Mouse (Mus musculus): ENCODE measurements around the gene Ovol2. TPM values are rescaled to one million over a fixed set of nuclear protein-coding genes. Genes with fewer than 3 reads are reported as not detected.

Ovol2 gene
- total and polyA plus RNA-seq, 3 experiments, result 0.14 TPM; not detected in 2

GRCm38 (mm10) chr2:144371566-144371965 lies 39.6 kb upstream of the Ovol2 start:
- Histone ChIP-seq H3K4me1 (ENCODE audit: control insufficient read depth, insufficient read depth, low read length) (peaks cover 7% of the 10 kb centered on the region), H3K79me2 (replicated peaks; ENCODE audit: control insufficient read depth, insufficient read depth, low read length) (peaks cover 3% of the 10 kb centered on the region), H3K36me3 (ENCODE audit: control insufficient read depth, insufficient read depth, low read length) (peaks cover 12% of the 10 kb centered on the region), H3K9ac (ENCODE audit: low read depth, low read length) (no peak overlapping the region), H3K4me3 (no peak overlapping the region), H3K27me3 (ENCODE audit: control insufficient read depth, insufficient read depth, low read length) (no peaks in the 10 kb centered on the region), H3K27ac (no peak overlapping the region)
- intact Hi-C loops (cut with DNase I), result no loop called here
- no peak for TF ChIP-seq POLR2A (IDR thresholded peaks at IDR 0.05; ENCODE audit: insufficient read depth, low read depth, low read length)
- TF ChIP-seq CTCF (IDR thresholded peaks at IDR 0.05), result no peak
- no peak for TF ChIP-seq EP300 (IDR thresholded peaks at IDR 0.05; ENCODE audit: insufficient read depth, low read depth, low read length)
- DNase-seq, result no peak
- 80% methylated on average over 4 of the region's 4 CpGs for WGBS

GRCm38 (mm10) chr2:144369511-144369910 lies 37.6 kb upstream of the Ovol2 start:
- no peak for DNase-seq

GRCm38 (mm10) chr2:144369020-144369421 lies 37.1 kb upstream of the Ovol2 start:
- intact Hi-C loops (cut with DNase I), result loop anchor here (2.0 to 10.0 kb wide), 4 partner anchors 88 to 186 kb away; partner anchors contain the start of genes Dzank1, Mgme1, Polr3f and Rbbp9
- Histone ChIP-seq H3K4me1 (ENCODE audit: control insufficient read depth, insufficient read depth, low read length) (peaks cover 7% of the 10 kb centered on the region), H3K9ac (ENCODE audit: low read depth, low read length) (peak overlapping the region; percentile 96), H3K36me3 (ENCODE audit: control insufficient read depth, insufficient read depth, low read length) (peaks cover 11% of the 10 kb centered on the region), H3K27ac (peak overlapping the region; percentile 89), H3K4me3 (peak overlapping the region; percentile 79), H3K79me2 (replicated peaks; ENCODE audit: control insufficient read depth, insufficient read depth, low read length) (peaks cover 3% of the 10 kb centered on the region), H3K27me3 (ENCODE audit: control insufficient read depth, insufficient read depth, low read length) (no peaks in the 10 kb centered on the region)
- WGBS, result under 1% methylated on average over 43 of the region's 43 CpGs
- no peak for DNase-seq
- TF ChIP-seq EP300 (IDR thresholded peaks at IDR 0.05; ENCODE audit: insufficient read depth, low read depth, low read length), result 0 out of 2 replicates have a peak, but pooled peaks have one; percentile 17
- TF ChIP-seq POLR2A (IDR thresholded peaks at IDR 0.05; ENCODE audit: insufficient read depth, low read depth, low read length), result no peak; the same call in 1 of the 2 replicates

More at GRCm38 (mm10) chr2:144369511-144369910, 37.6 kb upstream of the Ovol2 start:
- peaks cover 11% of the 10 kb centered on the region for H3K36me3 ChIP-seq (ENCODE audit: control insufficient read depth, insufficient read depth, low read length)
- H3K27ac ChIP-seq, result peak overlapping the region; percentile 89
- intact Hi-C loops (cut with DNase I), result loop anchor here (2.0 to 10.0 kb wide), 4 partner anchors 88 to 185 kb away; partner anchors contain the start of genes Dzank1, Mgme1, Polr3f and Rbbp9
- H3K4me1 ChIP-seq (ENCODE audit: control insufficient read depth, insufficient read depth, low read length), result peaks cover 7% of the 10 kb centered on the region
- peak overlapping the region; percentile 96 for H3K9ac ChIP-seq (ENCODE audit: low read depth, low read length)
- H3K4me3 ChIP-seq, result peak overlapping the region; percentile 79
- peaks cover 3% of the 10 kb centered on the region for H3K79me2 ChIP-seq (replicated peaks; ENCODE audit: control insufficient read depth, insufficient read depth, low read length)
- H3K27me3 ChIP-seq (ENCODE audit: control insufficient read depth, insufficient read depth, low read length), result no peaks in the 10 kb centered on the region
- TF ChIP-seq EP300 (IDR thresholded peaks at IDR 0.05; ENCODE audit: insufficient read depth, low read depth, low read length) (no peak), CTCF (IDR thresholded peaks at IDR 0.05) (no peak), POLR2A (IDR thresholded peaks at IDR 0.05; ENCODE audit: insufficient read depth, low read depth, low read length) (no peak)
- 1% methylated on average over 12 of the region's 12 CpGs for WGBS

DNA sequence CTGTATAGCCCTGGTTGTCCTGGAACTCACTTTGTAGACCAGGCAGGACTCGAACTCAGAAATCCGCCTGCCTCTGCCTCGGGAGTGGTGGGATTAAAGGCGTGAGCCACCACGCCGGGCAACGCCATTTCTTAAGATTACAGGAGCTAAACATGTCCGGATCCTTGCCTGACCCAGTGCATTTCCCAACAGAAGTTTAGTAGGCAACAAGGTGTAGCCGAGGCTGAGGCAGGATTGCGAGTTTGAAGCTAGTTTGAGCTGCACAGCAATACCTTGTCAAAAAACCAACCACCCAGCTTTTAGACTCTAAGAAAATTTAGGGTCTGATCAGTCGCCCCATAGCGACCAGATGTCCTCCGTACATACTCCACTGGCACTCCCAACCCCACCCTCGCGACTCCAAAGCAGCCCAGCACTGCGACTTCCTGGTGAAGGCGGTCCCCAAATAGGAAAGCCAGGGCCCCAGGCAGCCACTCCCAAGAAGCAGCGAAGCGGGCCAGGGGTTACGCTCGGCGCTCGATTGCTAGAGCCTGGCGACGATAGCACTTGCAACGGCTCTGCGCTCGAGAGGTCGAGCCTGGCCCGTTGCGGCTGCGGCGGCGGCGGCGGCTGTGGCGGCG lies 36.6 kb upstream of the Ovol2 start, which contains the start of the genes Kat14 and Pet117:
Gene Kat14, plus strand, starts transcription at position 584 of the 620 bp plus-strand sequence.
Gene Pet117, plus strand, starts transcription at position 597 of the 620 bp plus-strand sequence.
- peak; percentile 97 to 98 for DNase-seq
- 5% methylated on average over 38 of the region's 38 CpGs for WGBS
- H3K9ac ChIP-seq (ENCODE audit: low read depth, low read length), result peak within 1 kb of the TSS; percentile 96
- no peak for TF ChIP-seq CTCF (IDR thresholded peaks at IDR 0.05)
- TF ChIP-seq POLR2A (IDR thresholded peaks at IDR 0.05; ENCODE audit: insufficient read depth, low read depth, low read length), result peak; percentile 92
- TF ChIP-seq EP300 (IDR thresholded peaks at IDR 0.05; ENCODE audit: insufficient read depth, low read depth, low read length), result peak; percentile 53; the same call in 1 of the 2 replicates
- H3K79me2 ChIP-seq (replicated peaks; ENCODE audit: control insufficient read depth, insufficient read depth, low read length), result peaks cover 3% of the 10 kb centered on the region
- intact Hi-C loops (cut with DNase I), result loop anchor here (1.0 to 10.0 kb wide), 5 partner anchors 89 to 453 kb away; partner anchors contain the start of genes Dstn, Dzank1, Mgme1 and Polr3f
- H3K4me1 ChIP-seq (ENCODE audit: control insufficient read depth, insufficient read depth, low read length), result peaks cover 7% of the 10 kb centered on the region
- no peaks in the 10 kb centered on the region for H3K27me3 ChIP-seq (ENCODE audit: control insufficient read depth, insufficient read depth, low read length)
- H3K4me3 ChIP-seq, result peak within 1 kb of the TSS; percentile 79
- H3K36me3 ChIP-seq (ENCODE audit: control insufficient read depth, insufficient read depth, low read length), result peaks cover 11% of the 10 kb centered on the region
- H3K27ac ChIP-seq, result peak within 1 kb of the TSS; percentile 89

DNA sequence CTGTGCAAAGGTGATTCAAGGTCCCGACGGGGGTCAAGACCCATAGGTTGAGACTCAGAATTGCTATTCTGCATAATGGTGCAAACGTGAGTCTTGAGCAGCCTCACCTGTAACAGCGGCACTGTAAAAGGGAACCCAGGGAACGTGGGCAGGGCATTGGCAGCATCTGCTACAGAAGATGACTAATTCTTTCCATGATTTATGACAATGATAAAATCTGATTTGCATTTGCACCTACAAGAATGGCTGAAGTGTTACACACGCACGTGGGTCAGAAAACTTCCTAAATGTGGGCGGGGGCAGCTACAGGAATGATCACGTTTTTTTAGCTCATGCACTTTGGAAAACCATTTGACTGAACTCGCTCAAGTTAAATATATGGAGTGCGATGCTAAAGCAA lies 20.9 kb upstream of the Ovol2 start:
- no peaks in the 10 kb centered on the region for H3K4me1 ChIP-seq (ENCODE audit: control insufficient read depth, insufficient read depth, low read length)
- WGBS, result 85% methylated on average over 11 of the region's 11 CpGs
- intact Hi-C loops (cut with DNase I), result no loop called here
- DNase-seq, result no peak
- no peaks in the 10 kb centered on the region for H3K79me2 ChIP-seq (replicated peaks; ENCODE audit: control insufficient read depth, insufficient read depth, low read length)
- H3K4me3 ChIP-seq, result no peak overlapping the region
- no peaks in the 10 kb centered on the region for H3K27me3 ChIP-seq (ENCODE audit: control insufficient read depth, insufficient read depth, low read length)
- no peaks in the 10 kb centered on the region for H3K36me3 ChIP-seq (ENCODE audit: control insufficient read depth, insufficient read depth, low read length)
- TF ChIP-seq POLR2A (IDR thresholded peaks at IDR 0.05; ENCODE audit: insufficient read depth, low read depth, low read length), result no peak
- no peak for TF ChIP-seq CTCF (IDR thresholded peaks at IDR 0.05)
- TF ChIP-seq EP300 (IDR thresholded peaks at IDR 0.05; ENCODE audit: insufficient read depth, low read depth, low read length), result no peak
- no peak overlapping the region for H3K9ac ChIP-seq (ENCODE audit: low read depth, low read length)
- H3K27ac ChIP-seq, result no peak overlapping the region

GRCm38 (mm10) chr2:144348525-144348924 lies 16.6 kb upstream of the Ovol2 start:
- intact Hi-C loops (cut with DNase I), result loop anchor here (2.0 kb wide), 1 partner anchor 104 kb away; no protein-coding TSS in a partner anchor
- H3K27ac ChIP-seq, result no peak overlapping the region
- H3K4me1 ChIP-seq (ENCODE audit: control insufficient read depth, insufficient read depth, low read length), result no peaks in the 10 kb centered on the region
- no peak for DNase-seq
- H3K4me3 ChIP-seq, result no peak overlapping the region
- no peaks in the 10 kb centered on the region for H3K36me3 ChIP-seq (ENCODE audit: control insufficient read depth, insufficient read depth, low read length)
- WGBS, result 67% methylated on average over 3 of the region's 3 CpGs
- H3K9ac ChIP-seq (ENCODE audit: low read depth, low read length), result no peak overlapping the region
- TF ChIP-seq CTCF (IDR thresholded peaks at IDR 0.05) (peak; percentile 56), EP300 (IDR thresholded peaks at IDR 0.05; ENCODE audit: insufficient read depth, low read depth, low read length) (no peak)
- H3K79me2 ChIP-seq (replicated peaks; ENCODE audit: control insufficient read depth, insufficient read depth, low read length), result no peaks in the 10 kb centered on the region
- no peaks in the 10 kb centered on the region for H3K27me3 ChIP-seq (ENCODE audit: control insufficient read depth, insufficient read depth, low read length)

All from heart, adult 2 months (tissue).